14 mouse cellular contexts compared by ENCODE assay signal in the genomic region with DNA sequence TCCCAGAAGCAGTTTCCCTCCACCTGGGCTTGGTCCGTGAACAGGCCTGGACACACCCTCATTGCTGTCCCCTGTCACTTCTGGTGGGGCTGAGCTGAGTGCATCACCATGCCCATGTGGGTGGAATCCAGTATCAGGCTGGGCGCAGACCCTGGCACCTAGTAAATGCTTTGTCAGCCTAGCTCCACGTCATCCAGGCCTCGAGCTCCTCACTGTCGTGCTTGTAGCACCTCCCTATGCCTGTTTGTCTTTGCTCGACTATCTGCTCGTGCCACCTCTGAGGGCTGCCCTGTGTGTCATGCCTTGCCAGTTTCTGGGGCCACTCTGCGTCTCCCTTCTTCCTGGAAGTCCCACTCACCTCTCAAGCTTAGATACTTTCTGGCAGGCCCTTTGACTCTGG. TPM values are rescaled to one million over a fixed set of nuclear protein-coding genes. Genes with fewer than 3 reads are reported as not detected.
DNase-seq lines count a peak whose midpoint lies in the region; ATAC-seq and TF ChIP-seq lines count a peak whose summit lies in the region.
"Had no signal": no experiment of that assay in that cellular context is flagged by ENCODE, and none has a peak within 500 bp of the region (broad histone marks: within the 10 kb centered on the region; RNA-seq: fewer than 3 reads in every experiment).

No protein-coding gene starts in this region.

- H3K27me3 ChIP-seq in heart, embryonic 12.5 days (replicated peaks): no peaks in the 10 kb centered on the region
- no peaks in the 10 kb centered on the region for H3K27me3 ChIP-seq in embryonic facial prominence, embryonic 14.5 days (replicated peaks; ENCODE audit: control insufficient read depth, insufficient read depth, low read length)
- no peaks in the 10 kb centered on the region for H3K27me3 ChIP-seq in liver, embryonic 12.5 days (replicated peaks)
- no peaks in the 10 kb centered on the region for H3K27me3 ChIP-seq in kidney, adult 2 months (replicated peaks; ENCODE audit: control insufficient read depth, insufficient read depth, low read length)
- H3K27me3 ChIP-seq: forebrain, embryonic 15.5 days; lung, embryonic 15.5 days had no signal

- H3K27ac ChIP-seq in heart, embryonic 12.5 days (ENCODE audit: poor library complexity, severe bottlenecking): peak overlapping the region; percentile 85
- H3K27ac ChIP-seq in embryonic facial prominence, embryonic 14.5 days (replicated peaks; ENCODE audit: low read depth, low read length): no peak overlapping the region
- H3K27ac ChIP-seq in liver, embryonic 12.5 days: peak overlapping the region; percentile 47
- no peak overlapping the region for H3K27ac ChIP-seq in kidney, adult 2 months (ENCODE audit: insufficient read depth, low read depth, low read length)
- H3K27ac ChIP-seq: forebrain, embryonic 15.5 days; kidney, postnatal 0 days; lung, embryonic 15.5 days had no signal

- no peaks in the 10 kb centered on the region for H3K9me3 ChIP-seq in heart, embryonic 12.5 days (replicated peaks)
- no peaks in the 10 kb centered on the region for H3K9me3 ChIP-seq in embryonic facial prominence, embryonic 14.5 days (ENCODE audit: control insufficient read depth, low read length)
- H3K9me3 ChIP-seq in liver, embryonic 12.5 days (replicated peaks): no peaks in the 10 kb centered on the region
- H3K9me3 ChIP-seq: forebrain, embryonic 15.5 days; lung, embryonic 15.5 days had no signal

- H3K4me3 ChIP-seq in heart, embryonic 12.5 days: no peak overlapping the region
- no peak overlapping the region for H3K4me3 ChIP-seq in embryonic facial prominence, embryonic 14.5 days (ENCODE audit: low read depth, low read length)
- no peak overlapping the region for H3K4me3 ChIP-seq in liver, embryonic 12.5 days
- H3K4me3 ChIP-seq in kidney, adult 2 months (ENCODE audit: insufficient read depth, low read depth, low read length): no peak overlapping the region
- H3K4me3 ChIP-seq: forebrain, embryonic 15.5 days; left cerebral cortex, adult 2 months; lung, embryonic 15.5 days had no signal

- H3K4me2 ChIP-seq in heart, embryonic 12.5 days: peak overlapping the region; percentile 31
- H3K4me2 ChIP-seq in embryonic facial prominence, embryonic 14.5 days (ENCODE audit: low read depth, low read length): no peak overlapping the region
- H3K4me2 ChIP-seq in liver, embryonic 12.5 days: peak overlapping the region; percentile 34
- H3K4me2 ChIP-seq: forebrain, embryonic 15.5 days; lung, embryonic 15.5 days had no signal

- TF ChIP-seq CTCF in kidney, adult 2 months (conservative IDR thresholded peaks at IDR 0.05; ENCODE audit: insufficient read depth, insufficient read length, low read depth, low read length): no peak

- H3K4me1 ChIP-seq in heart, embryonic 12.5 days (replicated peaks): peaks cover 80% of the 10 kb centered on the region
- H3K4me1 ChIP-seq in embryonic facial prominence, embryonic 14.5 days (ENCODE audit: control insufficient read depth, insufficient read depth, low read length): peaks cover 22% of the 10 kb centered on the region
- H3K4me1 ChIP-seq in liver, embryonic 12.5 days: peaks cover 85% of the 10 kb centered on the region
- peaks cover 21% of the 10 kb centered on the region for H3K4me1 ChIP-seq in kidney, adult 2 months (ENCODE audit: control insufficient read depth, insufficient read depth, low read length)

- H3K36me3 ChIP-seq in heart, embryonic 12.5 days: no peaks in the 10 kb centered on the region
- H3K36me3 ChIP-seq in embryonic facial prominence, embryonic 14.5 days (ENCODE audit: control insufficient read depth, insufficient read depth, low read length): no peaks in the 10 kb centered on the region
- H3K36me3 ChIP-seq in liver, embryonic 12.5 days: peaks cover 3% of the 10 kb centered on the region; the same call in 1 of the 2 replicates
- H3K36me3 ChIP-seq in kidney, adult 2 months (ENCODE audit: control insufficient read depth, insufficient read depth, low read length): no peaks in the 10 kb centered on the region
- H3K36me3 ChIP-seq: forebrain, embryonic 15.5 days; lung, embryonic 15.5 days had no signal

- 68% methylated on average over 8 of the region's 8 CpGs for WGBS in heart, embryonic 12.5 days
- WGBS in embryonic facial prominence, embryonic 14.5 days: 83% methylated on average over 8 of the region's 8 CpGs
- 63% methylated on average over 8 of the region's 8 CpGs for WGBS in liver, embryonic 12.5 days (ENCODE audit: insufficient replicate concordance)
- WGBS in kidney, adult 2 months: 56% methylated on average over 8 of the region's 8 CpGs

- intact Hi-C loops in heart, postnatal 14 days (cut with DNase I): no loop called here

- DNase-seq in heart, postnatal 14 days: no peak
- peak; percentile 45 for DNase-seq in 3134 (ENCODE audit: extremely low read depth, insufficient read length, low spot score)
- no peak for DNase-seq in embryonic facial prominence, embryonic 14.5 days (ENCODE audit: low spot score)
- DNase-seq in Muller cell, postnatal 12 days (ENCODE audit: inconsistent ontology term): no peak
- DNase-seq in kidney, adult 2 months: no peak
- DNase-seq in right cerebral cortex, postnatal 14 days: no peak
- DNase-seq: cerebellum, postnatal 36 days; right cerebral cortex, postnatal 25 days had no signal

- no peak for ATAC-seq in heart, embryonic 12.5 days (ENCODE audit: insufficient number of reproducible peaks, low FRiP score)
- ATAC-seq in embryonic facial prominence, embryonic 14.5 days (ENCODE audit: low read depth): no peak
- no peak for ATAC-seq in liver, embryonic 12.5 days
- ATAC-seq: forebrain, embryonic 15.5 days had no signal

- peak overlapping the region; percentile 50; the same call in 1 of the 2 replicates for H3K9ac ChIP-seq in heart, embryonic 12.5 days
- H3K9ac ChIP-seq in embryonic facial prominence, embryonic 14.5 days (ENCODE audit: low read depth, low read length): 0 out of 2 replicates have a peak overlapping the region, but pooled peaks have one; percentile 6
- H3K9ac ChIP-seq in liver, embryonic 12.5 days: 0 out of 2 replicates have a peak overlapping the region, but pooled peaks have one; percentile 35
- H3K9ac ChIP-seq: forebrain, embryonic 15.5 days; lung, embryonic 15.5 days had no signal

- TF ChIP-seq POLR2A in kidney, adult 2 months (IDR thresholded peaks at IDR 0.05; ENCODE audit: low read depth, low read length): no peak

RNA-seq across cellular contexts. Expression of a gene that starts 3.2 kb away (rescaled TPM):
- 53.5 and 54.0 TPM in 2 replicates for polyA plus RNA-seq in heart, embryonic 12.5 days (2016; fragmentation: Nextera tagmentation; extraction: Ambion mirVana)
- 10 to 100 TPM; 72.1 to 77.7 TPM for total RNA-seq in heart, postnatal 14 days (2021)
- 35.9 and 37.1 TPM in 2 replicates for polyA plus RNA-seq in embryonic facial prominence, embryonic 14.5 days (2014; fragmentation: Nextera tagmentation; extraction: Ambion mirVana)
- polyA plus RNA-seq in liver, embryonic 12.5 days (2016; fragmentation: Nextera tagmentation; extraction: Ambion mirVana): 14.7 and 15.2 TPM in 2 replicates
- polyA plus RNA-seq in kidney, adult 2 months (2012; rRNA removed): 17.0 and 17.6 TPM in 2 replicates

RNA-seq across cellular contexts. Expression of a gene that starts 24.5 kb away (rescaled TPM):
- polyA plus RNA-seq in heart, embryonic 12.5 days (2016; fragmentation: Nextera tagmentation; extraction: Ambion mirVana): 0.13 and 0.15 TPM in 2 replicates
- 1 to 10 TPM in 1 of 2 experiments, under 1 TPM in 1; 0.79 to 1.5 TPM for total RNA-seq in heart, postnatal 14 days (2021)
- 0.51 and 0.58 TPM in 2 replicates for polyA plus RNA-seq in embryonic facial prominence, embryonic 14.5 days (2014; fragmentation: Nextera tagmentation; extraction: Ambion mirVana)
- polyA plus RNA-seq in liver, embryonic 12.5 days (2016; fragmentation: Nextera tagmentation; extraction: Ambion mirVana): 0.32 and 0.49 TPM in 2 replicates
- 6.2 and 6.3 TPM in 2 replicates for polyA plus RNA-seq in kidney, adult 2 months (2012; rRNA removed)

Comparison
In these comparisons a context has a peak if more than half of its experiments do, and no peak if none do; other contexts are left out.
1. H3K27ac ChIP-seq: peak in heart, embryonic 12.5 days (single experiment) and liver, embryonic 12.5 days (single experiment); none in embryonic facial prominence, embryonic 14.5 days (single experiment) and kidney, adult 2 months (single experiment).
2. Peak in every context shown above with its lines, with median percentiles within 50 percentile points of each other: H3K9ac ChIP-seq.